Mouse (Mus musculus) midbrain, embryonic 10.5 days (tissue): ENCODE measurements around the gene Gm12845. TPM values are rescaled to one million over a fixed set of nuclear protein-coding genes. Genes with fewer than 3 reads are reported as not detected.
A peak's percentile ranks its signal among the peaks of the same experiment; 100 is the strongest.

ENCODE experiments used
- DNase-seq: peaks from one replicate; pipeline ENCODE4 v3.0.0-alpha.2; 2017; ENCODE audit warnings: low spot score
- H3K27ac ChIP-seq: fragments of 300-500 bp; sonication (generic); replicated peaks from 2 replicates; pipeline ENCODE4 v1.5.1; 2016; ENCODE audit warnings: mild to moderate bottlenecking
- H3K27me3 ChIP-seq: fragments of 300-500 bp; sonication (generic); 2 replicates; pipeline ENCODE4 v1.6.1; 2016; ENCODE audit warnings: low read depth, mild to moderate bottlenecking; ENCODE audit not compliant: poor library complexity, severe bottlenecking
- H3K36me3 ChIP-seq: fragments of 300-500 bp; sonication (generic); 2 replicates; pipeline ENCODE4 v1.6.1; 2016; ENCODE audit warnings: mild to moderate bottlenecking, moderate library complexity
- H3K4me1 ChIP-seq: fragments of 300-500 bp; sonication (generic); 2 replicates; pipeline ENCODE4 v1.6.1; 2016
- H3K4me3 ChIP-seq: fragments of 300-500 bp; sonication (generic); 2 replicates; pipeline ENCODE4 v1.5.1; 2016; ENCODE audit warnings: mild to moderate bottlenecking, moderate library complexity
- H3K9me3 ChIP-seq: fragments of 300-500 bp; sonication (generic); replicated peaks from 2 replicates; pipeline ENCODE4 v1.6.1; 2016; ENCODE audit warnings: mild to moderate bottlenecking
- WGBS: fragments of 180-500 bp; shearing (Covaris S2); methylation state at CpG from one replicate; pipeline ENCODE4 v1.1.7; 2016; 5-methylcytosine and 5-hydroxymethylcytosine counted together
- polyA plus RNA-seq: library from polyadenylated mRNA; unstranded; fragments of >200 nt; fragmentation: Nextera tagmentation; extraction: Ambion mirVana; gene quantifications from 2 replicates; pipeline ENCODE4 v1.2.1, GENCODE M21; 2016

The Gm12845 gene
- polyA plus RNA-seq: not detected in 2 replicates

DNA sequence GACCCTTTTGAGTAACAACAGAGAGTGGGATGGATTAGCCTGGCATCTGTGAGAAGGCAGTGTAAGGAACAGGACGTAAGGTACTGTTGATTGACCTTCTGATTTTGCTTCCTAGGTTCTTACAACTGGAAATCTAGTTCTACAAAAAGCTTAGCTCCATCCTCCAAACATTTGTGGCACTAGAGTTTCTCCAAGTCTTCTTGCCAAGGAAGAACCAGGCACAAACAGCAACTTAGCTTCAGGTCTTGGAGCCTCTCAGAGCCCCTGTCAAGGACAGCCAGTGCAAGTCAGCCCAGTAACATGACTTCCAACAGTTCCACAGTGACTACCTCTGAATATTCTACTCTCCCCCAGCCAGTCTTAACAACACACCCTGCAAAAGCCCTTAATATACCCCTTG is at the start of gene Gm12845:
TSS of gene Gm12845 (plus strand) at position 301 of the 400 bp plus-strand sequence.
- 86% methylated on average over 1 of the region's 1 CpGs for WGBS
- Histone ChIP-seq H3K36me3 (no peaks in the 10 kb centered on the region), H3K27ac (no peak within 1 kb of the TSS), H3K9me3 (no peaks in the 10 kb centered on the region), H3K27me3 (no peaks in the 10 kb centered on the region), H3K4me1 (no peaks in the 10 kb centered on the region), H3K4me3 (no peak within 1 kb of the TSS)
- DNase-seq: no peak

DNA sequence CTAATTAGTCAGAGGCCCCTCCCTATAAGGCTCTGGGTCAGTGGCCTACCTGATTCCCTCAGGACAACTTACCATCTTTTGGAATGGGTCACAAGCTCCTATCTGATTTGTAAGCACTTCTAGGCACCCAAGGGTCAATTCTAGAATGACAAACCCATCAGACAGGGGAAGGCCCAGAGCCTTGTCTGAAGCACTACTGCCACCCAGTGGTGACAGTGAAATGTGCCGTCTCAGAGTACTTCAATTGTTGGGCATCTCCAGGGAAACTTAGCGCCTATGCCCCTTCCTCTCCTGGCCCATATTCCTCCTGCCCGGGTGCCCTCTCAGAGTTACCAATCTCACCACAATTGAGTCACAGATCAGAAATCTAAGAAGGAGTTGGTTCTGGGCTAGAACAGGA is 47.3 kb upstream of the Gm12845 start:
- peak; percentile 78 for DNase-seq
- peaks cover 12% of the 10 kb centered on the region for H3K4me1 ChIP-seq
- no peak overlapping the region for H3K27ac ChIP-seq
- peaks cover 88% of the 10 kb centered on the region for H3K36me3 ChIP-seq
- H3K4me3 ChIP-seq: no peak overlapping the region
- WGBS: 29% methylated on average over 3 of the region's 3 CpGs
- H3K9me3 ChIP-seq: no peaks in the 10 kb centered on the region
- H3K27me3 ChIP-seq: no peaks in the 10 kb centered on the region

DNA sequence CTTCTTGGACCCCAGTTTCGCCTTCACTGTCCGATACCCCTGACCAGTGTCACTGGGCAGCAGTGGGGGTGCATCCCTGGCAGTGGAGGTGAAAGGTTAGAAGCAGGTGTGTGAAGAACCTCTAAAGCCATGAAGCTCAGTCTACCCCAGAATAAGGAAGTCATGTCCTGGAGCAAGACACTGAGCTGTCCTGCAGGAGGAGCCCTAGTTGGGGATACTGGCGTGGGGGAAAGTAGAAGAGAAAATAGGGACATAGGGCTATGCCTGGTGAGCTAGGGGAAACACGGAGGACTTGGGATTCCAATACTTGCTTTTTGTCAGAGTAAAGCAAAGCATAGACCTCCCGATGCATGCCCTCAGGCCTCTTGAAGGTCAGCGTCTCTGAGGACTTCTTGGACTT is 43.2 kb upstream of the Gm12845 start:
- H3K27ac ChIP-seq: no peak overlapping the region
- no peak for DNase-seq
- peaks cover 21% of the 10 kb centered on the region for H3K4me1 ChIP-seq
- H3K36me3 ChIP-seq: peaks cover 49% of the 10 kb centered on the region
- WGBS: 83% methylated on average over 6 of the region's 6 CpGs
- no peaks in the 10 kb centered on the region for H3K27me3 ChIP-seq
- H3K4me3 ChIP-seq: peak overlapping the region; percentile 98
- no peaks in the 10 kb centered on the region for H3K9me3 ChIP-seq

DNA sequence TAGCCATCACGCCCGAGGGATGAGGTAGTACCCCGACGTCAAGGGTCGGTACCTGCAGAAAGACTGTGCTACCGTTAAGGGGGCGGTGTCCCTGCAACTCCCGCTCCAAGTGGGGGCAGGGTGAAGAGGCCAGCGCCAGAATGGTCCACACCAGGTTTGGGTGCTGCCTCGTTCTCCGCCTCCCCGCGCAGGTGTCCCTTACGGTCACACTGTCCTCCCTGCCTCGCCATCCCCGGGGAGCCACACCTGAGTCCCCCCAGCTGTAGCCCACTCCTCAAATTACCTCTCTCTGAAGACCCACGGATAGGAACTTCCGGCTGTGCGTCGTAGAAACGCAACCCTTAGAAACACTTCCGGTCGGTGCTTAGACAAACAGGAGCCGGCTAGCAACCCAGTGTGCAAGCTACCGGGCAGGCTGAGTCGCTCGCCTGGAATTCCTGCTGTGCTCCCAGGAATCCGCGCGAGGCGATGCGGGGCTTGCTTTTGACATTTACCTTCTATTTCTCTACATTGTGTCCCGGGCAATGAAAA is 42.2 kb upstream of the Gm12845 start, which contains the start of gene Dmap1:
TSS of gene Dmap1 (minus strand) at position 343 of the 531 bp plus-strand sequence.
- Histone ChIP-seq H3K36me3 (peaks cover 40% of the 10 kb centered on the region), H3K27me3 (no peaks in the 10 kb centered on the region), H3K9me3 (no peaks in the 10 kb centered on the region), H3K4me3 (peak within 1 kb of the TSS; percentile 98), H3K4me1 (peaks cover 21% of the 10 kb centered on the region), H3K27ac (peak within 1 kb of the TSS; percentile 91)
- DNase-seq: peak; percentile 90
- WGBS: under 1% methylated on average over 33 of the region's 33 CpGs

DNA sequence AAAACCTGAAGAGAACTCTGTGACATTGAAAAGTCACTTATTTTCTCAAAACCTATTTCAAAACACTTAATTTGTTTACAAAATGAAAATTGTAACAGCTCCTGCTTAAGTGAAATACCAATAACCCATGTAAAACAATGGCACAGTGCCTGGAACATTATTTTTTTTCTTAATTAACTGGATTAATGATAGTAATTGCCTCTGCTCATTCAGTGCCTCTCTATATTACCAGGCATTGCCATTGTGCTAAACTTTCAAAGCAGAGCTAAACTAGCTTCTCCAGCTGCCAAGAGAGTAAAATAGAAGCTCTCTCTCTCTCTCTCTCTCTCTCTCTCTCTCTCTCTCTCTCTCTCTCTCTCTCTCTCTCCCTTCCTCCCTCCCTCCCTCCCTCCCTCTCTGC is 41.7 kb upstream of the Gm12845 start:
- DNase-seq: no peak
- Histone ChIP-seq H3K4me3 (peak overlapping the region; percentile 98), H3K36me3 (peaks cover 35% of the 10 kb centered on the region), H3K27me3 (no peaks in the 10 kb centered on the region), H3K27ac (peak overlapping the region; percentile 91), H3K4me1 (peaks cover 21% of the 10 kb centered on the region), H3K9me3 (no peaks in the 10 kb centered on the region)

DNA sequence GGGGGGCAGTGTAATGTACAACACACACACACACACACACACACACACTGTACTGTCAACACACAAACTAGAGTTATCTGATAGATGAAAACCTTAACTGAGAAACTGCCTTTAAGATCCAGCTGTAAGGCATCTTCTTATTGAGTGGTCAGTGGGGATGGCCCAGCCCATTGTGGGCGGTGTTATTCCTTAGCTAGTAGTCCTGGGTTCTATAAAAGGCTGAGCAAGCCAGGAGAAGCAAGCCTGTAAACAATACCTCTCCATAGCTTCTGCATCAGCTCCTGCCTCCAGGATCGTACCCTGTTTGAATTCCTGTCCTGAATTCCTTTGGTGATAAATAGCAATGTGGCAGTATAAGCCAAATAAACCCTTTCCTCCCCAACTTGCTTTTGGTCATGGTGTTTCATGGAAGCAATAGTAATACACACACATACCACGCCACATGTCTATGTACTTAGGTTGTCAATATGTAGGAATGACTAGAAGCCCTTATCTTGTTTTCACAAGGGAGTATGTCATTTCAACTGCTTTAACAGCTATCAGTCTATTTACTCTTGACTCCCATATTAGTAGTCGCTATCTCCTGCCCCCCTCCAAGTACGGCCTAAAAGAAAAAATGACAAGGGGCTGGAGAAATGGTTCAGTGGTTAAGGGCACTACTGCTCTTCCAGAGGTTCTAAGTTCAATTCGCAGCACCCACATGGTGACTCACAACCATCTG is 41.0 kb upstream of the Gm12845 start:
- H3K9me3 ChIP-seq: no peaks in the 10 kb centered on the region
- no peak for DNase-seq
- H3K4me3 ChIP-seq: no peak overlapping the region
- H3K27me3 ChIP-seq: no peaks in the 10 kb centered on the region
- H3K4me1 ChIP-seq: peaks cover 21% of the 10 kb centered on the region
- no peak overlapping the region for H3K27ac ChIP-seq
- H3K36me3 ChIP-seq: peaks cover 28% of the 10 kb centered on the region
- 83% methylated on average over 6 of the region's 6 CpGs for WGBS

DNA sequence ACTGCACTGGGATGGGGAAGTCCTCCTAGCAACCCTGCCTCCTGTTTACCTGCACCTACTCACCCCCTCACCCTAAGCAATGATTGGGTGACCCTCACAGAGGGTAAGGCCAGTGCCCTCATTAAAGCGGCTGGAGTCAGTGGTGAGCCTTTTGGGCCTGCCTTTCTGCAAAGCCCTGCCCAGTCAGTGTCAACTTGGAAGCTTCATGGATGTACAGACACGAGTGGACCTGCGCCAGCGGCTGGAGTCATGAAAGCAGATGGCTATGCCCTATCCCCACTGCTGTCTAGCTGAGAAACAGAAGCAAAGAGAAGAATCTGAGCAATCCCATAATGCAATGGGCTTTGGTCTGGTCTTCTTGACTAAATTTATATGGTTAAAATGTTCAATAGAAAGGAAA is 37.9 kb upstream of the Gm12845 start:
- no peaks in the 10 kb centered on the region for H3K27me3 ChIP-seq
- no peak for DNase-seq
- no peaks in the 10 kb centered on the region for H3K9me3 ChIP-seq
- no peak overlapping the region for H3K4me3 ChIP-seq
- peaks cover 13% of the 10 kb centered on the region for H3K4me1 ChIP-seq
- H3K36me3 ChIP-seq: no peaks in the 10 kb centered on the region
- no peak overlapping the region for H3K27ac ChIP-seq
- 87% methylated on average over 4 of the region's 4 CpGs for WGBS

DNA sequence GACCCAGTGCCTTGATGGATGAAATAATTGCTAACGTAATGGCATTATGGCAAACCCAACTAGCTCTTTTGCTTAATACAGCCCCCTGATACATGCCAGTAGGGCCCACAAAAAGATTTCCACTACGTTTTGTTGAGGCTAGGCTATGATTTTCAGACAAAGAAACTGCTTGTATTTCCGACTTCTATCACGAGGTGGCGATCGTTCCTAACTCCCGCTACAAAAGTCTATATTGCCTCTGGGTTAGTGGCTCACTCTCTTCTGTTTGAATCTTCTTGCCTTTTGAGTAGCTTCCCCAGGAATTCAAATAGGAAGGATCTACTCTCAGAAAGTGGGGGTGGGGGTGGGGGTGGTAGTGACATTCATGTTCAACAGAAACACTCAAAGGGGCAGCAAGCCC is 18.9 kb upstream of the Gm12845 start:
- DNase-seq: peak; percentile 46
- Histone ChIP-seq H3K9me3 (no peaks in the 10 kb centered on the region), H3K27me3 (no peaks in the 10 kb centered on the region), H3K4me3 (no peak overlapping the region), H3K4me1 (no peaks in the 10 kb centered on the region), H3K27ac (no peak overlapping the region), H3K36me3 (no peaks in the 10 kb centered on the region)
- 5% methylated on average over 7 of the region's 7 CpGs for WGBS

DNA sequence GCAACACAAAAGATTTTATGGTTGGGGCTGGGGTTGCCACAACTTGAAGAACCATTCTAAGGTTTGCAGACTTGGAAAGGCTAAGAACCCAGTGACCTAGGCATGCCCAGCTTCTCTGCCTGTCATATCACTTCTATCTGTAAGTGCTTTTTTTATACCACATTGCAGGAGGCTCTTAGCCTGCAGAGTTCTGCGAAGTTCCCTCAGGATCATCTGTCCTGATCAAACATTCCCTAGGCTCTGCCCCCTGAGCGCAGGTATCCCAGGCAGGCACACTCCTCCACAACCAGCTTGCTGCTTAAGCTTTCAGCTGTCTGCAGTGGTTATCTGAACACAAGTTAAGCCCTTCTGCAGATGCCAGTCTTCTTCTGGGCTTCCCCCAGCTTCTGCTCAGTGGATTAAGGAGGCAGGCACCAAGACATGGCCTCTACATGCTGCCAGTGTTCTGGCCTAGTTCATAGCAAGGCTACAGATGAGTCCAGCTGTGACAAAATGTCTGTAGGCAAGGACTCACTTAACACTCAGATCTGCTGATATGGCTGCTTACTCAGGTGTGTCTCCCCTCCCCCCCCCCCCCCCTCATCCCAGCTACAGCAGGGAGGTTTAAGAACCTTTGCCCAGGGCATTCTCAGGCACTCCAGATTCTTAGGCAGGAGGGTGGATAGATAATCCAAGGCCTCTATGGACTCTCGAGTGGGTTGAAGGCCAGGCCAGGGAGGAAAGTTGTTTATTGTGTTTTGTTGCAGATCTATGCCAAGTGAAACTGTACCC is 15.2 kb upstream of the Gm12845 start:
- no peaks in the 10 kb centered on the region for H3K9me3 ChIP-seq
- WGBS: 75% methylated on average over 3 of the region's 3 CpGs
- no peaks in the 10 kb centered on the region for H3K27me3 ChIP-seq
- H3K27ac ChIP-seq: no peak overlapping the region
- no peaks in the 10 kb centered on the region for H3K4me1 ChIP-seq
- H3K36me3 ChIP-seq: no peaks in the 10 kb centered on the region
- DNase-seq: no peak
- no peak overlapping the region for H3K4me3 ChIP-seq

DNA sequence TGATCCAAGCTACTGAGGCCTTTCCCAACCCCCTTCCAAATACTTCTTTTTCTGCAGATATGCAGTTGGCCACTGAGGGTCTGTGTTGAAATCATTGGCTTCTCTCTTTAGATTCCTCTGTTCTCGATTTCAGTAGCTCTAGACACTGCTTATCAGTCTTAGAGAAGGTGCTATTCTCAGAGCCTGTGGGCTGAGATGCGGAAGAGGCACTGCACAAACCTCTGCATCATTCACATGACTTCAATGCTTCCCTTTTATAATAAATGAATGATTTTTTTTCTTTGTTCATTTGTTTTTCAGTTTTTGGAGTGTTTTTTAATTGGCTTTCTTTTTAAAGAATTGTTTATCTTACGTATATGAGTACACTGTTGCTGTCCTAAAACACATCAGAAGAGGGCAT is 11.9 kb upstream of the Gm12845 start:
- H3K4me3 ChIP-seq: no peak overlapping the region
- WGBS: 82% methylated on average over 3 of the region's 3 CpGs
- no peaks in the 10 kb centered on the region for H3K36me3 ChIP-seq
- no peaks in the 10 kb centered on the region for H3K4me1 ChIP-seq
- no peaks in the 10 kb centered on the region for H3K27me3 ChIP-seq
- no peak overlapping the region for H3K27ac ChIP-seq
- no peak for DNase-seq
- H3K9me3 ChIP-seq: no peaks in the 10 kb centered on the region

DNA sequence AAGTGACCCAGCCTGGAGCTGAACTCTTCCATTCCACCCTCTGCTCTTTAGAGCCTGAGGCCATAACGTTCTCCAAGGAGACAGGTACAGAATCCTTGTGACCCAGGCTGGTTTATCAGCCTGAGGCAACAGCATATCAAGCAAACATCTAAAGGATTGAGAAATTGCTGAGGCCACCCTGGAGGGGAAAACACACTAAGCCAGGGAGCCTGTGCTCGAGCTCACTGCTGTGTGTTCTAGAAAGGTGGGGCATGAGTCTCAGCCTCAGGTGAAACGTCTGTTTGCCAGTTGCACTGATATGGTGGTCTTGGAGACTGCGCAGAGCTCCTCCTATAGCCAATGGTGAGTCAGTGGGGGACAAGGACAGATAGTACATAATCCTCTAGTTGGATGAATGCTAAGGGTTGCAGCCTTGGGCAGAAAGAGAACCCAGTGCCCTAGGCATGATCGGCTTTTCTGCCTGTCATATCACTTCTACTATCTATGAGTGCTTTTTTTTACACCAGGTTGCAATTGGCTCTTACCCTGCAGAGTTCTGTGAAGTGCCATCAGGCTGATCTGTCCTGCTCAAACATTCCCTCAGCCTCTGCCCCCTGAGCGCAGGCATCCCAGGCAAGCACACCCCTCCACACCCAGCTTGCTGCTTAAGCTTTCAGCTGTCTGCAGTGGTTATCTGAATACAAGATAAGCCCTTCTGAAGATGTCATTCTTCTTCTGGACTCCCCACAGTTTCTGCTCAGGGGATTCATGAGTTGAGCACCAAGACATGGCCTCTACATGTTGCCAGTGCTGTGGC is 10.7 kb upstream of the Gm12845 start:
- Histone ChIP-seq H3K4me3 (no peak overlapping the region), H3K9me3 (no peaks in the 10 kb centered on the region), H3K4me1 (no peaks in the 10 kb centered on the region), H3K36me3 (no peaks in the 10 kb centered on the region), H3K27ac (no peak overlapping the region), H3K27me3 (no peaks in the 10 kb centered on the region)
- WGBS: 82% methylated on average over 6 of the region's 6 CpGs
- DNase-seq: no peak

DNA sequence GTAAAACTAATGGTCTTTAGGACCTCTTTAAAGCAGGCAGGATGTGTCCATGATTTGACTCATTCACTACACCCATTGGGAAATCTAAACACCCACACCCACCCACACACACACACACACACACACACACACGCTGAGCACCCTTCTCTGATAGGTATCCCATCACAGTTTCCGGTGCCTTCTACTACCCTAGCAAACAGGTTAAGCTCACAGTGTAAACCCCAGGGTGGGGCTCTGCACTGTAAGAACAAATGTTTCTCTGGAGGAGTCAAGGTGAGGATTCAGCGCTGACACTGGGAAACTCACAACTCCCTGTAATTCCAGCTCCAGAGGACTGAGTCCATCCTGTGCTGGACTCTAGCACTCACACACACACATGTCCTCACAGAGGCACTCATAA is 7.7 kb downstream of the Gm12845 start:
- 85% methylated on average over 3 of the region's 3 CpGs for WGBS
- no peaks in the 10 kb centered on the region for H3K9me3 ChIP-seq

More for the DNA sequence above, 7.7 kb downstream of the Gm12845 start:
- Histone ChIP-seq H3K36me3 (no peaks in the 10 kb centered on the region), H3K27me3 (no peaks in the 10 kb centered on the region), H3K27ac (no peak overlapping the region), H3K4me1 (no peaks in the 10 kb centered on the region), H3K4me3 (no peak overlapping the region)
- no peak for DNase-seq
